Mouse (Mus musculus) layer of hippocampus, adult 9-10 months (tissue): Measurements from ENCODE around the gene Myo3b.

ENCODE experiments used
- DNase-seq: peaks from one replicate; pipeline ENCODE4 v3.0.0; 2022; ENCODE audit warnings: low spot score

The Myo3b gene

GRCm38 (mm10) chr2:70444141-70444540 is 405.2 kb downstream of the Myo3b start:
- no peak for DNase-seq

DNA sequence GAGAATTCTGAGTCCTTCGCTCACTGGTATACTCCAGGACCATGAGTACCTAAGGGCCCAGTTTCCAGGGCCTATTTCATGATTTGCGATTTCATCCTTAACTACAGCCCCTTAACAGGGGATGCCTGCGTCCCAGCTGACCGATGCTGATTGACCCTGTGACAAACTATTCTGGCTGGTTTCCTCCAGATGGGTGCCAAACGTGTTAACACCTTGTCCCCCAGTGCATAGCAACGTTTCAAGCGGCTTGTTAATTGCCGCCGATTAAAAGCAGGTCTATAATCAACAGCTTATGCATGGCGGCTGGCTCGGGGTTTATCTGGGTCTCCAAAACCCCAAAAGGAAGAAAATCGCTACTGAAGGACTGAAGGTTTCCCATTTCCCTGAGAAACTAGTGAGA is 417.3 kb downstream of the Myo3b start:
- no peak for DNase-seq

DNA sequence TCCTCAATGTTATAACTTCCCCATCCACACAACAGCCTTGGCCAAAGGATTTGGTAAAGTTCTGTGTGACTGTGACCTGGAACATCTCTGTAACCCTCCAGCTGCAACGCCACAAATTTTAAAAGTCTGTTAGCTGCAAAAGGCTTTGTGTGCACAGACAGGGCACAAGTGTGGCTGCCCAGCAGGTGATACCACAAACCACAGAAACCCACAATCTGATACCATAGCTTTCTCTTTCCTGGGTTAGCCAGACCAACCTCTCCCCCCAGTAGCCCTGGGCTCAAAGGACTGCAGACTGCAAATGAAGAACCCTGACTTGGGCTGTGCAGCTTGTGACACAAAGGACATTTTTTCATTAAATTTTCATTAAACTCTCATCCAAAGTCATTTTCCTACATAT is 424.7 kb downstream of the Myo3b start:
- no peak for DNase-seq

- no peak for DNase-seq
These were observed 432.2 kb downstream of the Myo3b start for GRCm38 (mm10) chr2:70471136-70471535.

DNA sequence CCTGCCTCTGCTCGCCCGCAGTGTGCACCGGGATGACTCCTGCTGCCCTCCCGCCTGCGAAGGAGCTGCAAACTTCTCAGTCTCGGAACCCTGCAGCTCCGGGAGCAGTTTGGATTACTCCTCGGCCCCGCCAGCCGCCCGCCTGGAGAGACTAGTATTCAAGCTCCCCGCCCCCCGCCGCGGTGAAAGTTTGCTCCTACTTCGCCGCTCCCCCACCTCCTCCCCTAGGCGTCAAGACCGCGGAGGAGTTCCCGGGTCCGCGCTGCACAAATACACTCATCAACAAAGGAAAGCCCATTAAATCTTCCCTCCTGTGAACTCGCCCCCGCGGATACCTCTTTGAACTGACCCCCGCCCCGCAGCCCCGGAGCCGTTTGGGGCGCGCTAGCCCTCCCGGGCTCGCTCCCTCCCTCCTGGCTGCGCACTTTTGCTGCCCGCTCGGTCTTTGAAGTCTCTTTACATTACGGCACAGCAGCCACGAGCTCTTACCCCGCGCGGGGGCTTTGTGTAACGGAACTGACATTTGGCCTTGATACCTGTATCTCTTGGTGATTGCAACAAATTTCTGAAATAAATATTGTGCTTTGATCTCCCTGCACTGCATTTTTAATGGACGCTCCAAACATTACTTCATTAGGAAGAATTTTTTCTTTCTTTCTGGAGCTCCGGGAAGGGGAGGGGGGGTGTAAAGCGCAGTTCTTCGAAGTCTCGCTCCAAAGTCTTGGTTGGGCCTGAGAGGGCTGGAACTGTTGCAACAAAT is 433.1 kb downstream of the Myo3b start:
- no peak for DNase-seq
